Mouse (Mus musculus) heart, postnatal 0 days (tissue): ENCODE measurements around the gene Nepro.

Source experiments
- CTCF ChIP-seq: IDR thresholded peaks from 2 replicates; pipeline ENCODE4 v1.5.1; 2016; ENCODE audit warnings: antibody characterized with exemption, control low read depth, low read depth
- EP300 ChIP-seq: IDR thresholded peaks from 2 replicates; pipeline ENCODE4 v1.6.1; 2016; ENCODE audit warnings: antibody characterized with exemption, low read depth

DNA sequence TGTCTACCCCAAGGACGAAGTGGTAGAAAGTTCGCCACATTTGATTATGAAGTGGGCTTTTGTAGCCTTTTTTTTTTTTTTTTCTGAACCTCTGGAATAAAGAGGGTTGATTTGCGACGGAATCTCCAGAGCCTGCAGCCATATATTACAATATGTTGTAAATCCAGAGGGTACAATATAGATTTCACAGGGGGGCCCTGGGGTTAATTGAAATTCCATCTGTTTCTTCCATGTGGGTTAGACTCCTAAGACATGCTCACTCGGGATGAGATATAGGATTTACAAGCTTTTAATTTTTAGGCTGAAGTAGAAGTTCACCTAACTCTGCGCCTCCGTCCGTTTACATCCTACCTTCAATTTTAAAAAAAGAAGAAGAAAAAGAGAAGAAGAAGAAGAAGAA is 45.0 kb upstream of the Nepro start:
- TF ChIP-seq CTCF (no peak), EP300 (no peak)
